Mouse (Mus musculus): ENCODE measurements around the gene Pawr.
"Not testable (repeated sequence)": the region's sequence is repeated elsewhere in the genome, so short reads cannot be mapped to it uniquely, and the experiment has no call there.

Gene Pawr

DNA sequence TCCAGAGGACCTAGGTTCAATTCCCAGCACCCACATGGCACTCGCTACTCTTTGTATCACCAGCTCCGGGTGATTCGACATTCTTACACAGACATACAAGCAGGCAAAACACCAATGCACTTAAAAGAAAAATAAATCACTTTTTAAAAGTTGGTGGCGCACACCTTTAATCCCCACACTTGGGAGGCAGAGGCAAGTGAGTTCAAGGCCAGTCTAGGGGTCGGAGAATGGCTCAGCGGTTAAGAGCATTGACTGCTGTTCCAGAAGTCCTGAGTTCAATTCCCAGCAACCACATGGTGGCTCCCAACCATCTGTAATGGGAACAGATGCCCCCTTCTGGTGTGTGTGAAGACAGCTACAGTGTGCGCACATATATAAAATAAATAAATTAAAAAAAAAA lies 16.7 kb upstream of the Pawr start:
- DNase-seq = no peak

DNA sequence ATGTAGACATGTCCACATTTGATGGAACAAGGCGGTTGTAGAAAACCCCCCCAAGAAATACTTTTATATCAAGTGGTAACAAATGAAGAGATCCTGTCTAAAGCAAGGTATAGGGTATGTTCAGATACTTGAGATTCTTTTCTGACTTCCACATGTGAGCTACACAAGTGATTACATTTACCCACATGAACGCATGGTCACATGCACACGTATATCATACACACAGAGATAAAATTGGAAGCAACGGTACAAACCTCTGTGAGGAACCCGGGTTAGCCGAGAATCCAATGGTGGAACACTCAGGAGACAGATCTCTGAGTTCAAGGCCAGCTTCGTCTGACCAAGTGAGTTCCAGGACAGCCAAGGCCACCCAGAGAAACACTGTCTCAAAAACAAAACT lies 3.6 kb upstream of the Pawr start:
- no peak for DNase-seq

DNA sequence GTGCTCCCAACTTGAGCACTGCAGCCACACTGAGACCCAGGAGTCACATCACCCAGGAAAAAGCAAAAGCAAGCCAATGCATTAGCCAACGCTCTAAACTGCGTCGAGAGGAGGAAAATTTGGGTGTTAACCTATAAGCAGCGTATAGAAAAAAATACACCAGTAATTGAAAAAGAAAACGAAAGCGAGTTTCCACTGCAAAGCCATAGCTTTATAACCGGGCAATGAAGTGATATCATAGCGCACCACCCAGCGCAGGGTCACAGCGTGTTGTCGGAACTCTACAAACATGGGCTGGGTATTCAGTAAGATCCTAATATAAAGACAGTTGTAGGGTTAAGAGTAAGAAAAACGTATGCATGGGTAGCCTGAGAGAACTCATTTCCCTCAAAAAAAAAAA lies 2.9 kb upstream of the Pawr start:
- DNase-seq = no peak

DNA sequence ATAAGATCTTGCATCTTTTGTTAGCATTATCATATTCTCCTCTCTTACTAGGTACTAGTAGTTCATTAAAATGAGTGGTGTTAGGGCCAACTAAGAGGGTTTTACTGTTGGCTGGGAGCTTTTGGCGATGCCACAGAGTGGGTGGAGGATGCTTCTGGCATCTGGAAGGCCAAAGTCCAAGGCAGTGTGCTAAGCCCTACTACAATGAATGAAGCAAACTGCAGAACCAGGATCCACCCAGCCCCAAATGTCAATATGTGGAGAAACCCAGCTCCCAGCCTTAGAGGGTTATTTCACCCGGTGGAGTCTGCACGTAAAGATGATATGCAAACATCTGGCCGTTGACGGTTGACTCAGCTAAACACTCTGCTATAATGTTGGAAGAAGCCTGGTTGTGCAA lies 2.1 kb upstream of the Pawr start:
- no peak for DNase-seq

DNA sequence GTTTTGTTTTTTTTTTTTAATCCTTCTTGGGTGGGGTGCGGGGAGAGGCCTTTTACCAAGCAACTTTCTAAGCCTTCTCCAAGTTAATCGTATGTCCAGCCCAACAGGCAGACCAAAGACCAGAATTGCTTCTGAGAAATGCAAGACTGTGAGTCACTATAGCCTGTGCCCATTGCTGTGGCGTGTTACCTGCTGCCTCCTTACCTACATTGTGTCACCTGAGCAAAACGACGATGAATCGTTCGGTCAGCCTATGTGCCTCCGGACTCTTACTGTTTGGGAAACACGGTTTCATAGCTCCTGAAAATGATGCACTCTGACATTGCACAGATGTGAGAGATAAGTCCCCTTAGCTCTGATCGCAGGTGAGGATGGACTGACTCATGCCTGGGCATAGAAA lies 957 bp upstream of the Pawr start:
- DNase-seq = peak in 1 of 2 experiments; percentile 10

DNA sequence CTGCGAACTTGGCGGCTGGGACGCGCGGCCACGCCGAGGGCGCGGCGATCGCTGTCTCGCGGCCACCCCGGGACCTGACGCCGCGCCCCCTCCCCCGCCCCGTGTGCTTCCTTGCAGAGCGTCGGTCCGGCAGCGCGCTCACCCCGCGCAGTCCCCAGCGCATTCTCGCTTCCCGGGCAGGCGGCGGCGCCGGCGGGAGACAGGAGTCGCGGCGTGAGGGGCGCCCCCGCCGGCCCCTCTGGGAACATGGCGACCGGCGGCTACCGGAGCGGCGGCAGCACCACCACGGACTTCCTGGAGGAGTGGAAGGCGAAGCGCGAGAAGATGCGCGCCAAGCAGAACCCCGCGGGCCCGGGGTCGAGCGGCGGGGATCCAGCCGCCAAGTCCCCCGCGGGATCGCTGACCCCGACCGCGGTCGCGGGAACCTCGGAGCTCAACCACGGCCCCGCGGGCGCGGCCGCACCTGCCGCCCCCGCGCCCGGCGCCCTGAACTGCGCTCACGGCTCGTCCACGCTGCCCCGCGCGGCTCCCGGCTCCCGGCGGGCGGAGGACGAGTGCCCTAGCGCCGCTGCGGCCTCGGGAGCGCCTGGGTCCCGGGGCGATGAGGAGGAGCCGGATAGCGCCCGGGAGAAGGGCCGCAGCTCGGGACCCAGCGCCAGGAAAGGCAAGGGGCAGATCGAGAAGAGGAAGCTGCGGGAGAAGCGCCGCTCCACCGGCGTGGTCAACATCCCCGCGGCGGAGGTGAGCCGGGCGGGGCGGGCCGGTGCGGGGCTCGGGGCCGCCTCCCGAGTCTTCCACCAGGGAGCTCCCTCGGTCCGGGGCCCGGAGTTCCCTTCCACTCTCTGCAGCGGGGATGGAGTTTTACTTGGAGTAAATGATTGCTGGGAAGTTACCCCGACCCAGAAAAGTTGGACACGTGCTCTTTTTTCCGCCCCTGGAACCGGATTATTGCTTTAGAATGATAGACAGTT lies 935 bp downstream of the Pawr start:
- DNase-seq = peak; percentile 64 to 67

DNA sequence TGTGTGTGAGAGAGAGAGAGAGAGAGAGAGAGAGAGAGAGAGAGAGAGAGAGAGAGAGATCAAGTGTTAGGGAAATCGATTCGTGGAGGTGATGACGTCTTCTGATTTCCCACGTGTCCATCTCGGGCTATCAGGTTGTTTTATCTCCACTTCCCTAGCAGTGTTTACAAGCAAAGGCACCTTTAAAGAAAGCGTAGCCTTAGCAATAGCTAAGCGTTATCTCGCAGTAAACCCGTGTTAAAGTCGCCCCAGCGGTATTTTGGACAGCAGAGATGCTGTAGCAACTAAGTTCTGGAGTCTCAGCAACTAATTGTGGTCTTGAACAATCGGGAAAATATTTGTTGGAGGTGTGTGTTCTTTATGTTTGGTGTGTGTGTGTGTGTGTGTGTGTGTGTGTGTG lies 1.7 kb downstream of the Pawr start:
- DNase-seq = peak; percentile 23 to 43

DNA sequence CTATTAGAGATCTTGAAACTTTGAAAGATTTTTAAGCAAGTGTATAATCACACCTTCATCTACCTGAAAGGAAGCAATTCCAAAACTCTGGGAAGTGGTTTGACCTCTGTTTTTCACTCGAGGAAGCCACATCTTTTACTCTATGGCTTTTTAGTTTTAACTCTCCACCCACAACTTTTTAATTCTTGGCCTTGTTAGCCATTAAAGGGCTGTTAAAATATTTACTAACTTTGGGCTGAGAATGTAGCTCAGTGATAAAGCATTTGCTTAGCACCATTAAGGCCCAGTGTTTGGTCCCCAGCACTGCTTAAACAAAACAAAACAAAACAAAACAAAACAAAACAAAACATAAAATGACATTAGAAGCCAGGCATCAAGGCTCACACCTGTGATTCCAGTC lies 2.2 kb downstream of the Pawr start:
- no peak for DNase-seq

DNA sequence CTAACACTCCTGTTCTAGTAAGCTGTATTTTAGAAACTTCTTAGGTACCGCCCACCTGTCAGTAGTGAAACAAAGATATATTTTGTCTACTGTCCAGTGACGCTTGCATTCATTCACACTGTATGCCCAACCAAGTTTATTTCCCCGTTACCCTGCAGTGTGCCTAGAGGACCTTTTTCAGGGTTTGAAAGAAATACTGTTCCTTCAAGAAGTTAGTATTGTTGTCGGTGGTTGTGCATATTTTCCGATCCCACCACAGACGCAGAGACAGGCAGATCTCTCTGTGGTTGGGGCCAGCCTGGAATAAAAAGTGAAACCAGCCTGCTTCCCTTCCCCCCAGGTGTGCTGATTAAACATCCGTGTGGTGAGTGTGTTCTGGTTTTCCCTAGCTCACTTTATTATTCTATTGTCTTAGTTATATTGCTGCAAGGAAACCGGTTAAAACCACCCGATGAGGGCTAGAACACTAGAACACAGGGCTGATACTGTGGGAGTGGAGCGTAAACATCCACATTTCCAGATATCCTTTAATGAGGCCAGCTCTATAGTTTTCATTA lies 3.9 kb downstream of the Pawr start:
- DNase-seq = no peak

DNA sequence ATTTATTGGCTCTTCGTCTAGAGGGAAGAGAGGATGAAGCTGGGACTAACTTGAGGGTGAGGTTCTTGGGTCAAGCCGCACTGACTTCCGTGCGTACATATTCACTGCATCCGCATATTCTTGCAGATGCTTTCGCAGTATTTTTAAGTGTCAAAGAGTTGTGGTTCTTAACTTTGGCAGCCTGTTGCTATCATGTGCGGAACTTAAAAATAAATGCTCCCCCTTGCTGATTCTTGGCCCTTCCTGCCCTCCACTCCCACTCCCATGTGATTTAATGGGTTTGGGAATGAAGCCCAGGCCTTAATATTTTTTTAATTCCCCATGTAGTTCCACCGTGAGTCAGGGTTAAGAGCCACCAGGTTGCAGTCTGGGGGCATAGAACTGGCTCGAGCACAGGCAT lies 4.7 kb downstream of the Pawr start:
- DNase-seq = no peak

DNA sequence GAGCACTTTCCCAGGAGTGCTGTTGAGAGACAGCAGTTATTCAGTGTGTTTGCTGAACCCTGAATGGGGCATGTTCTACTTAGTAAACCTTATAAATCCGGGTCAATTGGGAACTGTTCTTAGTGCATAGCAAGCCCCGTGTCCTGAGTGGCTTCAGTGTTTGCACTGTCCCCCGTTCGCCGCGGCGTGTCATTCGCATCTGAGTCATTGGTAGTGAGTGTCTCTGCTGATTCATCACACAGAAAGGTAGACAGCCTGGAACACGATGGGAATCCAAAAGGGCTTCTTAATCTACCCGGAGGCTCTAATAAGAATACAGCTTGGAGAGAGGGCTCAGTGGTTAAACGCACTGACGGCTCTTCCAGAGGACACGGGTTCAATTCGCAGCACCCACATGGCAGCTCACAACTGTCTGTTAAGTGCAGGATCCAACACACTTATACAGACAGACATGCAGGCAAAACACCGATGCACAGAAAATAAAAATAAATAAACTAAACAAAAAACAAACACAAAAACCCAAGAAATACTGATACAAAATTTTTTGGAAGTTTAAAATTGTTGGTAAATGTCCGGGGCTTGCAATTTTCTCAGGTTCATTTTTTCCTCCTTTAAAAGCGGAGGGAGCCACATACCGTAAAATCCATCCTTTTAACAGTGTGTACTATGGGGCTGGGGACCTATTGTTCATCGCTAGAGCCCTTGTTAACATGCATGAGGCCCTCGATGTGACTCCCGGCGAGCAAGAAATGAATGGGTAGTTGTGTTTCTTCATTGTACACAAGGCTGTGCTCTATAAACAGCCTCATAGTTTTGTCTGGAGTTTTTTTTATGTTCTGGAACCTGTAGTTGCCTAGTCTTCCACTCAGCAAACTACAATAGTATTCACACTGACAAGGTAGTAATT lies 6.4 kb downstream of the Pawr start:
- no peak for DNase-seq

DNA sequence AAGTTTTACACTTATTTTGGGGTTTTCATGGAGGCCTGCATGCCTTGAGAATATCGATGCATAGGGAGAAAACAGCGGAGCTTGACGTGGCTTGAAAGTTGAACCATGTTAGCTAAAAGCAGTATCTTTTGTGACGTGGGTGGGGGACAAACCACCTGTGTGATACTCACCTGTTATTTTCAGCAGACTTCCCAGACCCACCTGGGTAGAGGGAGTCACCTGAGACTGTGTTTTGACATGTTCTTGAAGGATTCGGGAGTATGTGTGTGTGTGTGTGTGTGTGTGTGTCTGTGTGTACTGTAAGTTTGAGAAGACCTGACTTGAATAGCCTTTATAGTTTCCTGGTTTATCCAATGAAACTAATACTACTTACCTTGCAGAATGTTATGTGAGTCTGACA lies 7.2 kb downstream of the Pawr start:
- no peak for DNase-seq

DNA sequence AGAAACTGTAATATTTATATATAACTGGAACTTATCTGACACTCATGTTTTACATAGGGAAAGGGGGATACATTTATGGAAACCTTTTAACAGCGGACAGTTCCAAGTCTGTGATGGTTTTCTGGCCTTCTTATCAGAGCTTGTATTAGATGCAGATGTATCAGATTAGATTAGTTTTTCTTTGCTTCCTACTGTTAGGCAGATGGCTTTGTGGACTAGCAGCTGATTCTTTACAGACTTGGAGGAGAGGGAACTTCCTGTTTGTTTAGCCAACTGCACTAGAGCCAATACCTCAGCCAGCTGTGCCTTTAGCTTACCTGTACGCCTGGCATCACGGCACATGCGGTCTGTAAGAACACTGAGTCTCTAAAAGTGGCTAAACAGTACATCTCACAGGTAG lies 8.0 kb downstream of the Pawr start:
- DNase-seq = no peak

DNA sequence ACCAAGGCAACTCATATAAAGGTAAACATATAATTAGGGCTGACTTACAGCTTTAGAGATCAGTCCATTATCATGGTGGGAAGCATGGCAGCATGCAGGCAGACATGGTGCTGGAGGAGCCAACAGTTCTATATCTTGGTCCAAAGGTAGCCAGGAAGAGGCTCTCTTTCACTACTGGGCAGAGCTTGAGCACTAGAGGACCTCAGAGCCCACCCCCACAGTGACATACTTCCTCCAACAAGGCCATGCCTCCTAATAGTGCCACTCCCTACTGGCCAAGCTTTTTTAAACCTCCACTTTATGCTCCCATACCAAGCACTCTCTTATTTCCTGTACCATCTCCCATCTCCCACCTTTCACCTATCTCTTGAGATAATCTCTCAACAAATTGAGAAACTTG lies 11.8 kb downstream of the Pawr start:
- DNase-seq = no peak

DNA sequence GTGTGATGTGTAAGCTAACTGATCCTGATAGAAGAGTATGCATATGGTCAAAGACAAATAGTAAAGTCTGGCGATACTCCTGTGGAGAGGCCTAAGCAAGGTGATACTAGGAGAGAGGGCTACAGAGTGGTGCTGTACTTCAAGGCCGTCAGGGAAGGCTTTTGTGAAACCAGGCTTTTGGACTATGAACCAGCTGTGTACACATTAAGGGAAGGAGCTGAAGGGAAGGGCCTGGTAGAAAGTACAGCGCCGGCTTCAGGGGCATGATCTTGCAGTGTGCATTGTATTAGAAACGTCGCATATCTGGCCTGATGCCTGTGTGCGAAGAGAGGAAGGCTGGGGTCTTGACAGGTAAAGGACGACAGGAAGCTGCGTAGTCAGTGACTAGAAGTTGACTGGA lies 13.2 kb downstream of the Pawr start:
- DNase-seq = no peak

DNA sequence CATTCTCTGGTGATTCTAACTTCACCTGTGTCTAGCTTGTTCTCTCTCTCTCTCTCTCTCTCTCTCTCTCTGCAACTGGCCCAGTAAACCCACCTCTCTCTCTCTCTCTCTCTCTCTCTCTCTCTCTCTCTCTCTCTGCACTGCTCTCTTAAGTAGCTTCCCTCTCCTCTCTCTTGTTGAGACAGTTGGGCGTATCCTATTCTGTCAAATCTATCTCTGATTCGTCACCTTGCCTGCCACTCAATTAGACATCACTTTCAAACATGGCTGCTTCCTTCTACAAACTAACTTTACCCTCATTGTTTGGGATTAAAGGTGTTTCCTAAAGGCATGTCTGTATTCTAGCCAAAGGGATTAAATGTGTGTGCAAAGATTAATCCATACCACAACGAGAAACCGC lies 14.4 kb downstream of the Pawr start:
- not testable (repeated sequence) for DNase-seq

DNA sequence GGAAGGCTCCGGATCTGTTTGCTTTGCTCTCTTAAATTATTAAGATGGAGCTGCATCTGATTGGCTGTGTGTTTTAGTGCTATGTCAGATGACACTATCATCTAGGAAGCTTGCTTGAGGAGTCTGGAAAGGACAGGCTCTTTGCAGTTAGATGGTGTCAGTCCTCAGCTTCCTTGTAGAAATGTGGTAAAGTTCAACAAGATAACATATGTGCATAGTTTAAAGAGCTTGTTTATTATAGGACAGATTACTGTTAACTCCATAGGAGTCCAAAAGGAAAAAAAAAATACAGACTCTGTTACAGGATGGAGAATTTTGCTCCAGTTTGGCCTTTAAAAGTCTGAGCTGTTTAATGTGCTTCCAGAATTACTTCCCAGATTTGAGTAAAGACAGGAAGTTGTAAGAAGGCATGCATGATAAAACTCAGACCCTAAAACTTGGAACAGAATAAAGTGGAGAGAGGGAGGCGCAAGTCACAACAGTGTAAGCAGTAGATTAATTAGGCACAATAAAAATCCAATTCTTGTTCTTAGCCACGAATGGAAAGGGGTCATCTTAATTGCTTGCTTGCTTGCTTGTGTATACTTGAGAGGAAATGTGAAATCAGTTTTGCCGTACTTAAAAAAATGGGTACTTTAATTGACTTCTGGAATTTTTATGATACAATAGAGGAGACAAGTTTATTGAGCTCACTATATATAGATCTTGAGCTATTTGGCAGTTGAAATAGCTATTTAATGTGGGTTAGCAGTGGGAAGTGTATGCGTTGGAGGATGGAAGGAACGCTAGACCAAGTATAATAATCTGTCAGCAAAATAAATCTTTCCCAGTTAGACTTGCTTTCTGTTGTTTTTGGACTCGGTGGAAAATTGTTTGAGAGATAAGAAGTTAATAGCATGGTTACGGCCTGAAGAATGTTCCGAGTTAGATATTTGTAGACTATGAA lies 18.5 kb downstream of the Pawr start:
- no peak for DNase-seq

DNA sequence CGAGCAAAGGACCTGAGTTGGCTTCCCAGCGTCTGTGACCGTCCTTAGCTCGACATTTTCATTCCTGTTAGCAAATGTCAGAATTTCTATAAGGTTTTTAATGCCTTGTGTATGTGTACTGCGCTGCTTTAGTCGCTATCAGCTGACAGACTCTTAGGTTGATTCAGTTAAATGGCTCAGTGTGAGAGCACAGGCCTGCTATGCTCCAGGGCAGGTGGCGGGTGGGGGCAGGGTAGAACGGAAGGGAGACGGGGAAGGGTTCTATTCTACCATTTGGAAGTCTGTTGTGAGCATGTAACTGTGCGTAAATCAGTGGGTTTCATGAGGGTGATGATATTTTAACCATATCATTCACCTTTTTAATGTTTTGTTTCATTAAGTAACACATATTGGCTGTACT lies 21.0 kb downstream of the Pawr start:
- no peak for DNase-seq

DNA sequence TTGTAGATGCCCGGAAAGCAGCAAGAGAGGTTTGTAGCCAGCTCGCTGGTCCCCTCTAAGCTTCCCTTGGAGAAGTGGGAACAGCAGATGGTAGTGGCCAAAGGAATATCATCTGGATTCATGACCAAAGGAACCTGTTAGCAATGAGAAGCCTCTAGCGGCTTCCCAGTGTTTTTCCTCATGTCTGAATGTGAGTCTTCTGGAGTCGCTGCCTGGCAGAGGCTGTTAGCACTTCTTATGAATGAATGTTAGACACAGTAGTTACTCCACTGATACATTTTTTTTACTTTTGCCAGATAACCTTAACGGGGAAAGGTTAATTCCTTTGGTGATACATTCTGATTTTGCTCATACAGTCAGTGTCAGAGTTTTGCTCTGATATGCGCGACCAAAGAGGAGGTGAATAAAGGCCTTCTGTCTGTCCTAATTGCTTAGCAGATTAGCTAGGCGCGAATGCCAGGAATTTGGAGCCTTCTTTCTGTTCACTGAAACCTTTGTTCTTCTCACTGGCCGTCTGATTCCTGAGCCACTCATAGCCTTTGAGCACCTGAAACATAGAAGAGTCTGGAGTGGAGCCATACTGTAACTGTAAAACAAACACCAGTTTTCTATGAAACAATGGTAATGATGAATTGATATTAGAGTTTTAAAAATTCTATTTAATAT lies 22.9 kb downstream of the Pawr start:
- DNase-seq = no peak

DNA sequence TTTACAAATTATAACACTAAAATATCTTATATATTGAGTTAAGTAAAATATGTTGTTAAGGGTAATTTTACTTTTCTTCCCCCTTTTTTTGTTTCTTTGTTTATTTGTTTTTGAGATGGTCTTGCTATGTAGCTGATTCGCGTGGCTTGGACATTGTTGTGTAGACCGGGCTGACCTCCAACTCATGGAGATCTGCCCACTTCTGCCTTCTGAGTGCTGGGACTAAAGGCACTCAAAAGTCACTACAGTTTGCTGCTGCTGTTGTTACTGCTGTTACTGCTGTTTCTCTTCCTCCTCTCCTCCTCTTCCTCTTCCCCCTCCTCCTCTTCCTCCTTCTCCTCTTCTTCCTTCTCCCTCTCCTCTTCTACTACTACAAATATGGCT lies 23.5 kb downstream of the Pawr start:
- no peak for DNase-seq

DNA sequence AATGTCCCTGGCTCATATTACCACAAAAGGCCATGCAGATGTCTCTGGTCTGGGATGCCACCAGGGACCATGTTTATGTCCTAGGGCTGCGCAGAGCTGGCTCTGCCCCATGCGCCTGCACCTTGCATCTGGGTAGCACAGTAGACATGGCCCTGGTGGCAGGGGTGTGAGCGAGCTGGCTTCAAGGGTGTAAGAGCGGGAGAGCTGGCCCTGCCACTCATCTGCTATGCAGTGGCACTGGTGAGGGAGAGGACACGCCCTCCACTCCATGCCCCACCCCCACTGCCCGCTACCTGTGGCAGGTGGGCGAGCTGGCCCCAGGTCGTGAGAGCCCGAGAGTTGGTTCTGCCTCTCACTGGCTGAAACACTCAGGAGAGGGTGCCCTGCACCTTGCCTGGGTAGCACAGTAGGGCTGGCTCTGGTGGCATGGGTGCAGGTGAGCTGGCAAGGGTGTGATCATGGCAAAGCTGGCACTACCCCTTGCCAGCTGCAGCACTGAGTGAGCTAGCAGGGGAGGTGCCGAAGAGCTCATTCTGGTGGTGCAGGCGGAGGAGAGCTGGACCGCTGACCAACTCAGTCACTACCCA lies 24.8 kb downstream of the Pawr start:
- DNase-seq = no peak

All from lung, adult 18-20 months (tissue).